Mouse (Mus musculus): ENCODE data around the gene Foxn3.

GRCm38 (mm10) chr12:99256463-99256862 lies 306.9 kb downstream of the Foxn3 start:
- no peak for TF ChIP-seq GABPA (IDR thresholded peaks at IDR 0.05; ENCODE audit: insufficient replicate concordance, low read depth, low read length)
- TF ChIP-seq EP300 (IDR thresholded peaks at IDR 0.05; ENCODE audit: low read length), result no peak
- TF ChIP-seq MAZ (IDR thresholded peaks at IDR 0.05; ENCODE audit: low read depth, low read length), result no peak
- TF ChIP-seq ZMIZ1 (IDR thresholded peaks at IDR 0.05; ENCODE audit: low read depth, low read length), result no peak
- no peak for TF ChIP-seq POLR2A (IDR thresholded peaks at IDR 0.05; ENCODE audit: low read depth, low read length)
- TF ChIP-seq CTCF (conservative IDR thresholded peaks at IDR 0.05 in 1 of 2, IDR thresholded peaks at IDR 0.05 in 1 of 2; ENCODE audit: low read depth in 2 of 2, low read length in 2 of 2), result no peak
- no peak for TF ChIP-seq TCF12 (IDR thresholded peaks at IDR 0.05; ENCODE audit: low read depth, low read length)
- no peak for TF ChIP-seq ZKSCAN1 (IDR thresholded peaks at IDR 0.05; ENCODE audit: borderline replicate concordance, low read depth, low read length)
- TF ChIP-seq HCFC1 (IDR thresholded peaks at IDR 0.05; ENCODE audit: low read depth, low read length), result no peak
- TF ChIP-seq CHD2 (IDR thresholded peaks at IDR 0.05; ENCODE audit: low read length), result no peak

All from CH12.LX (cell line).